Mouse (Mus musculus) midbrain, embryonic 12.5 days (tissue): ENCODE data around the gene Ano2. TPM values are rescaled to one million over a fixed set of nuclear protein-coding genes. Genes with fewer than 3 reads are reported as not detected.

ENCODE experiments used
- ATAC-seq: fragments of 200-750 bp; cut with Nextera tagmentation; 2 replicates; pipeline ENCODE4 v1.8.0; 2017; ENCODE audit warnings: low read depth, moderate TSS enrichment, moderate library complexity; ENCODE audit not compliant: low FRiP score
- H3K27ac ChIP-seq: fragments of 300-500 bp; sonication (generic); replicated peaks from 2 replicates; pipeline ENCODE4 v1.5.1; 2016; ENCODE audit warnings: mild to moderate bottlenecking
- H3K27me3 ChIP-seq: fragments of 300-500 bp; sonication (generic); 2 replicates; pipeline ENCODE4 v1.6.1; 2016; ENCODE audit warnings: mild to moderate bottlenecking
- H3K36me3 ChIP-seq: fragments of 300-500 bp; sonication (generic); 2 replicates; pipeline ENCODE4 v1.6.1; 2016
- H3K4me1 ChIP-seq: fragments of 300-500 bp; sonication (generic); 2 replicates; pipeline ENCODE4 v1.6.1; 2016
- H3K4me2 ChIP-seq: fragments of 300-500 bp; sonication (generic); replicated peaks from 2 replicates; pipeline ENCODE4 v1.6.1; 2016; ENCODE audit warnings: mild to moderate bottlenecking, moderate library complexity
- H3K4me3 ChIP-seq: fragments of 300-500 bp; sonication (generic); 2 replicates; pipeline ENCODE4 v1.5.1; 2016; ENCODE audit warnings: mild to moderate bottlenecking
- H3K9ac ChIP-seq: fragments of 300-500 bp; sonication (generic); replicated peaks from 2 replicates; pipeline ENCODE4 v1.6.1; 2016; ENCODE audit warnings: mild to moderate bottlenecking, moderate library complexity
- H3K9me3 ChIP-seq: fragments of 300-500 bp; sonication (generic); 2 replicates; pipeline ENCODE4 v1.6.1; 2016; ENCODE audit warnings: mild to moderate bottlenecking
- WGBS: fragments of 180-500 bp; shearing (Covaris S2); methylation state at CpG from one replicate; pipeline ENCODE4 v1.1.7; 2016; 5-methylcytosine and 5-hydroxymethylcytosine counted together
- polyA plus RNA-seq: library from polyadenylated mRNA; unstranded; fragments of >200 nt; fragmentation: Nextera tagmentation; extraction: Ambion mirVana; gene quantifications from 2 replicates; pipeline ENCODE4 v1.2.1, GENCODE M21; 2016

The Ano2 gene
- 0.06 TPM in 1 of 2 replicates, not detected in the other for polyA plus RNA-seq

- Histone ChIP-seq H3K9ac (peak within 1 kb of the TSS; percentile 32), H3K27ac (no peak within 1 kb of the TSS), H3K36me3 (no peaks in the 10 kb centered on the region), H3K4me2 (peak within 1 kb of the TSS; percentile 61), H3K4me1 (peaks cover 6% of the 10 kb centered on the region; the same call in 1 of the 2 replicates), H3K9me3 (no peaks in the 10 kb centered on the region), H3K4me3 (peak within 1 kb of the TSS; percentile 31), H3K27me3 (no peaks in the 10 kb centered on the region; the same call in 1 of the 2 replicates)
- WGBS, result 3% methylated on average over 20 of the region's 20 CpGs
- ATAC-seq, result peak; percentile 56
These were observed at the start of gene Ano2 for GRCm38 (mm10) chr6:125690057-125690703. TSS of gene Ano2 (plus strand) at chr6:125690419.

DNA sequence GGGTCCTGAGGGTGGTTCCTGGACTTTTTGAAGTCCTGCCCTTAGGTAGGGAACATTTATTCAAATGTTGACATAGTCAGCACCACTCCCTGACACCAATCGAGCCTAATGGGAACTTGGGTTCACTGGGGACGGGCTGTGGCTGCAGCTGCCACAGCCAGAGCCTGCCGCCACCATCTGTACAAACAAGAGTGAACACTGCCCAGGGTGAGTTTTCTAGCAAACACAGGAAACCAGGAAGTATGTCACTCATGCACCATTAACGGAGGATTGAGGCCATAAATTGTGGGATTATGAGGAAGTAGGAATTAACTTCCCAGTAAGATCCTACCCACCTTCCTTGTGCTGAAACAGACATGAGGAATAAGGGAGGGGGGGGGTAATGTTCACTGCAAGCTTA is 49.7 kb upstream of the Ano2 start:
- WGBS, result 77% methylated on average over 4 of the region's 4 CpGs
- no peaks in the 10 kb centered on the region for H3K36me3 ChIP-seq
- H3K9ac ChIP-seq, result no peak overlapping the region
- no peaks in the 10 kb centered on the region for H3K9me3 ChIP-seq
- no peak for ATAC-seq
- H3K4me1 ChIP-seq, result no peaks in the 10 kb centered on the region
- no peak overlapping the region for H3K27ac ChIP-seq
- no peak overlapping the region for H3K4me3 ChIP-seq
- no peak overlapping the region for H3K4me2 ChIP-seq
- H3K27me3 ChIP-seq, result no peaks in the 10 kb centered on the region

DNA sequence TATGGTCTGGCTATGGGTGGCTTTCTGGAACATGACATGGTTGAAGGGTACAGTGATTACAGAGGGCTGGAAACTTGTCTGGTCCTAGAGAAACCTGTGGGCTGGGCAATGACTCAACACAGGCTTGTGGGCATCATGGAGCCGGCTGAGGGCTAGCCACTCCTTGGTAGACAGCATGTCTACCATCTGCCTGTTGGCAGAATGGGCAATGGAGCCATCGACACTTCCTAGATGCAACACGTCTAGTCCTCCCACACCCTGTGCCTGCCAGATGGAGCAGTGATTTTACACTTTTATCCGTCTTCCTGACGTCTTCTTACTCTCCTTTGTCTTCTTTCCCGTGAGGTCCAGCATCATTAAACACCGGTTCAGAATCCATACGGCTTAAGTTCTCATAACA is 49.1 kb upstream of the Ano2 start:
- Histone ChIP-seq H3K9me3 (no peaks in the 10 kb centered on the region), H3K4me2 (no peak overlapping the region), H3K27ac (no peak overlapping the region), H3K36me3 (no peaks in the 10 kb centered on the region), H3K4me1 (no peaks in the 10 kb centered on the region), H3K9ac (no peak overlapping the region), H3K27me3 (no peaks in the 10 kb centered on the region), H3K4me3 (no peak overlapping the region)
- 86% methylated on average over 8 of the region's 8 CpGs for WGBS
- ATAC-seq, result no peak

DNA sequence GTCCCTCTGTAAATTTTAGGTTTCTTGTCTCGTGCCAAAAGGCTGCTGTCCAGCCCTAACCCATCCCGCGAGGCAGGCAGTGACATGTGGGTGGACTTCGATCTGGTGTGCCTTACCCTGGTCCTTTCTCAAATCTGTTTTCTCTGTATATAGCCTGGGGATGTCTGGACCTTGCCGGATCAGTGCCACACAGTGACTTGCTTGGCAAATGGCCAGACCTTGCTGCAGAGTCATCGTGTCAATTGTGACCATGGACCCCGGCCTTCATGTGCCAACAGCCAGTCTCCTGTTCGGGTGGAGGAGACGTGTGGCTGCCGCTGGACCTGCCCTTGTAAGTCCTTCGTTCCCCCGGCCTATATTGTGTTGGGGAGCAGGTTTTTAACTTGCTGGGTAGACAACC is 41.3 kb upstream of the Ano2 start:
- Histone ChIP-seq H3K4me3 (no peak overlapping the region), H3K4me2 (no peak overlapping the region), H3K36me3 (no peaks in the 10 kb centered on the region), H3K9ac (no peak overlapping the region), H3K4me1 (no peaks in the 10 kb centered on the region), H3K9me3 (no peaks in the 10 kb centered on the region), H3K27ac (no peak overlapping the region), H3K27me3 (no peaks in the 10 kb centered on the region)
- ATAC-seq, result no peak
- WGBS, result 87% methylated on average over 12 of the region's 12 CpGs

DNA sequence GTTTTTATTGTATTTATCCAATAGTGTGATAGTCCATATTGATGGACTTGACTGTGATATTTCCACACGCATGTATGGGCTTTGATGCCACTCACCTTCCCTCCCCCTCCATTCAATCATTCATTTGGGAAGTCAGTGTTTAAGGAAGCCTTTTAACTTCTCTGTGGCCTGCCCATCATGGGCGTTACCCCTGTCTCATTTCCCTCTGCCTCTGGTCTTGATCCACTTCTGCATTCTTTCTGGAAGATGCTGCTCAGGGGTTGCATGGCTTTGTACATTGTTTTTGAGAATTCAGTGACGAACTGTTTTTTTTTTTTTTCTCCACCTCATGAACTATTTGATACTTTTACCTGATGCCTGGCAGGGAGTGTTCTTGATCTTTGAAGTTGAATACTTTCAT is 38.9 kb upstream of the Ano2 start:
- 81% methylated on average over 3 of the region's 3 CpGs for WGBS
- H3K9me3 ChIP-seq, result no peaks in the 10 kb centered on the region
- H3K4me2 ChIP-seq, result no peak overlapping the region
- no peaks in the 10 kb centered on the region for H3K27me3 ChIP-seq
- no peak overlapping the region for H3K4me3 ChIP-seq
- no peaks in the 10 kb centered on the region for H3K36me3 ChIP-seq
- no peak overlapping the region for H3K9ac ChIP-seq
- no peak for ATAC-seq
- H3K27ac ChIP-seq, result no peak overlapping the region
- H3K4me1 ChIP-seq, result no peaks in the 10 kb centered on the region

GRCm38 (mm10) chr6:125653416-125653815 is 36.8 kb upstream of the Ano2 start:
- no peak overlapping the region for H3K4me3 ChIP-seq
- no peak overlapping the region for H3K27ac ChIP-seq
- no peak overlapping the region for H3K9ac ChIP-seq
- ATAC-seq, result no peak
- H3K9me3 ChIP-seq, result no peaks in the 10 kb centered on the region
- H3K27me3 ChIP-seq, result no peaks in the 10 kb centered on the region
- no peaks in the 10 kb centered on the region for H3K4me1 ChIP-seq
- H3K36me3 ChIP-seq, result no peaks in the 10 kb centered on the region
- WGBS, result 80% methylated on average over 1 of the region's 1 CpGs
- no peak overlapping the region for H3K4me2 ChIP-seq

- ATAC-seq, result no peak
- no peaks in the 10 kb centered on the region for H3K27me3 ChIP-seq
- no peak overlapping the region for H3K9ac ChIP-seq
- no peaks in the 10 kb centered on the region for H3K9me3 ChIP-seq
- no peak overlapping the region for H3K4me2 ChIP-seq
- H3K4me1 ChIP-seq, result no peaks in the 10 kb centered on the region
- 92% methylated on average over 13 of the region's 13 CpGs for WGBS
- no peak overlapping the region for H3K4me3 ChIP-seq
- no peaks in the 10 kb centered on the region for H3K36me3 ChIP-seq
- H3K27ac ChIP-seq, result no peak overlapping the region
These were observed 33.3 kb upstream of the Ano2 start for GRCm38 (mm10) chr6:125656921-125657320.

DNA sequence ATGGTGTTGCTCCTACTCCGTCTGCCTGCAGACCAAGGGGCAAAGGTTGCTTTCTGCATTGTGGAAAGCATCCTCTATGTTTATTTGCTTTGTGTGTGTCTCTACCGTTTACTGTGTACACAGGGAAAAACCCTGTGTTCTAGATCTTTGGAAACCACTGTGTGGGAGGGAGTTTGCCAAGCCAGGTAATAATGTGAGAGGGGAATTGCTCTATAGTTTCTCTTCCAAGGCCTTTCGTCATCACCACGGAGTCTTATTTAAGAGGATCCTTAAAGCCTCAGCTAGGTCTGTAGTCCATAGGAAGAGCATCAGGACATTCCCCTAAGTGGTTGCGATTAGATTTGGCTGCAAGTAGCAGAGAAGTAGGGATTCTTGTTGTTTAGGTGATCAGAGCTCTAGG is 32.3 kb upstream of the Ano2 start:
- no peaks in the 10 kb centered on the region for H3K4me1 ChIP-seq
- H3K27me3 ChIP-seq, result no peaks in the 10 kb centered on the region
- H3K4me3 ChIP-seq, result no peak overlapping the region
- no peak overlapping the region for H3K9ac ChIP-seq
- 83% methylated on average over 5 of the region's 5 CpGs for WGBS
- no peak overlapping the region for H3K27ac ChIP-seq
- no peak overlapping the region for H3K4me2 ChIP-seq
- H3K36me3 ChIP-seq, result no peaks in the 10 kb centered on the region
- H3K9me3 ChIP-seq, result no peaks in the 10 kb centered on the region
- ATAC-seq, result no peak

DNA sequence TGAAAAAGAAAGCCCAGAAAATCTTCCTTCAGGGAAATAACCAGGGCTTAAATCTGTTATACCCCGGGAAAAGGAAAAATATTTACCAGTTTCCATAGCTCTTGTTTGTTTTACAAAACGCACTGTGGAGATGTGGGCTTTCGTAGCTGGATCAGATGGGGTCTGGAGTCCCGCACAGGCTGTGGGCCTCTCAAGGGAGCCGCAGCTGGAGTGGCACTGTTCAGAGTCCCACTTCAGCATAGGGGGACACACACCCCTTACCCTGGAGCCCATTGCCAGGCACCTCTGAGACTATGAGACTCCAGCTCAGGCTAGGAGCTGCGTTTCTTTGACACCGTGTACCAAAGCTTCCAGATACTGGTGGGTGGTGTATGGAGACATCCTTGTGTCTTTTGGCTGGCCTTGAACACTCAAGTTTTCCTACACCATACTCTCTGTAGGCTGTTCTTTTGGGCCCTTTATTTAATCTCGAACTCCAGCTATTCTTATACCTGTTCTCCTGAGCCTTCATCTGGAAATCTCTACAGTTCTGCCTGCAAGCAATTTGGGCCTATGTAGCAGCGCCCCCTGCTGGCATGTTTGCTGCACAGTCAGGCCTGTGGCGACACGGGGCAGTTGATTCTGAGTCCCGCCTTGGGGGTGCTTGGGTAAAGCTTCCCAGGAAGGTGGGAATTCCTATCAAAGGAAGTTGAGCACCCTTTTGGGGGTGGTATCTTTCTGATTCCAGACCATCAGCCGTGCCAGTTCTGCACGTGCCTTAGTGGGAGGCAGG is 28.9 kb upstream of the Ano2 start:
- no peak for ATAC-seq
- no peaks in the 10 kb centered on the region for H3K27me3 ChIP-seq
- H3K36me3 ChIP-seq, result no peaks in the 10 kb centered on the region
- WGBS, result 44% methylated on average over 14 of the region's 14 CpGs
- H3K4me1 ChIP-seq, result no peaks in the 10 kb centered on the region
- no peak overlapping the region for H3K9ac ChIP-seq
- H3K4me3 ChIP-seq, result no peak overlapping the region
- no peak overlapping the region for H3K27ac ChIP-seq
- H3K4me2 ChIP-seq, result no peak overlapping the region
- H3K9me3 ChIP-seq, result no peaks in the 10 kb centered on the region

DNA sequence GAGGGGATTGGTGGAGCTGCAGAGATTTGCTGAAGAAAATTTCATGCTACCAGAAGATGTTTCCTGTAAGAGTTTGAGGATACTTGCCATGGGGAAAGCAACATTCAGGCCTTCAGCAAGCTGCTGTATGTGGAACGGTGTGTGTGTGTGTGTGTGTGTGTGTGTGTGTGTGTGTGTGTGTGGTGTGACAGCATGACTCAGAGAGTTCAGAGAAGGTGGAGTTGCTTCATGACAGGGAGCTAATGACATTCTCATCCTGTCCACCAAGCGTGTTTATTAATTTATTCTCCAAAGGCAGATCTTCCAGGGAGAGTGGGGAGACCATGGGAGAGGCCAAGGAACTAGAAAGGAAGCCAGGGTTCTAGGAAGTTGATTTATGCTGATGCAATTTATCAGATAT is 26.3 kb upstream of the Ano2 start:
- H3K4me2 ChIP-seq, result no peak overlapping the region
- H3K27ac ChIP-seq, result no peak overlapping the region
- whole genome bisulfite sequencing, result 87% methylated on average over 2 of the region's 2 CpGs

GRCm38 (mm10) chr6:125671835-125672234 is 18.4 kb upstream of the Ano2 start:
- H3K4me3 ChIP-seq, result no peak overlapping the region
- no peak for ATAC-seq
- 84% methylated on average over 3 of the region's 3 CpGs for WGBS
- H3K36me3 ChIP-seq, result no peaks in the 10 kb centered on the region
- H3K9ac ChIP-seq, result no peak overlapping the region
- H3K9me3 ChIP-seq, result no peaks in the 10 kb centered on the region
- no peak overlapping the region for H3K4me2 ChIP-seq
- H3K4me1 ChIP-seq, result no peaks in the 10 kb centered on the region
- H3K27me3 ChIP-seq, result no peaks in the 10 kb centered on the region
- H3K27ac ChIP-seq, result no peak overlapping the region

More for the DNA sequence above, 26.3 kb upstream of the Ano2 start:
- Histone ChIP-seq H3K4me1 (no peaks in the 10 kb centered on the region), H3K9me3 (no peaks in the 10 kb centered on the region), H3K9ac (no peak overlapping the region), H3K36me3 (no peaks in the 10 kb centered on the region), H3K4me3 (no peak overlapping the region), H3K27me3 (no peaks in the 10 kb centered on the region)
- no peak for ATAC-seq

- Histone ChIP-seq H3K9me3 (no peaks in the 10 kb centered on the region), H3K27ac (no peak overlapping the region), H3K4me2 (no peak overlapping the region), H3K9ac (no peak overlapping the region), H3K4me3 (no peak overlapping the region), H3K4me1 (no peaks in the 10 kb centered on the region), H3K27me3 (no peaks in the 10 kb centered on the region), H3K36me3 (no peaks in the 10 kb centered on the region)
- WGBS, result 68% methylated on average over 1 of the region's 1 CpGs
- ATAC-seq, result no peak
These were observed 11.7 kb upstream of the Ano2 start for GRCm38 (mm10) chr6:125678492-125678891.
